Mouse (Mus musculus) liver, adult (tissue): ENCODE data around the gene Rnaseh2a.

Experiments
- GATA4 ChIP-seq: IDR thresholded peaks from 2 replicates; pipeline ENCODE4 v1.6.1; 2014; ENCODE audit warnings: mild to moderate bottlenecking, low read length; ENCODE audit not compliant: insufficient replicate concordance

Rnaseh2a gene

GRCm38 (mm10) chr8:84952612-84953255, 16.8 kb downstream of the Rnaseh2a start:
- no peak for TF ChIP-seq GATA4

- no peak for TF ChIP-seq GATA4
These were observed 19.8 kb downstream of the Rnaseh2a start for GRCm38 (mm10) chr8:84949753-84950152.

GRCm38 (mm10) chr8:84947241-84947545, 22.4 kb downstream of the Rnaseh2a start:
- no peak for TF ChIP-seq GATA4

GRCm38 (mm10) chr8:84946528-84947240, 22.9 kb downstream of the Rnaseh2a start, which contains the start of gene Rtbdn:
Gene Rtbdn, plus strand, starts transcription at chr8:84946991.
- no peak for TF ChIP-seq GATA4

- TF ChIP-seq GATA4, result no peak
These were observed 23.7 kb downstream of the Rnaseh2a start for GRCm38 (mm10) chr8:84945633-84946527.

GRCm38 (mm10) chr8:84945235-84945632, 24.3 kb downstream of the Rnaseh2a start:
- no peak for TF ChIP-seq GATA4

- no peak for TF ChIP-seq GATA4
These were observed 24.9 kb downstream of the Rnaseh2a start for GRCm38 (mm10) chr8:84944478-84945160.

GRCm38 (mm10) chr8:84943699-84944098, 25.9 kb downstream of the Rnaseh2a start:
- TF ChIP-seq GATA4, result no peak

- TF ChIP-seq GATA4, result no peak
These were observed 31.7 kb downstream of the Rnaseh2a start for GRCm38 (mm10) chr8:84937620-84938485.

- TF ChIP-seq GATA4, result no peak
These were observed 32.5 kb downstream of the Rnaseh2a start, which contains the start of gene Mast1 for GRCm38 (mm10) chr8:84936962-84937546. Gene Mast1, minus strand, starts transcription at chr8:84937359.

GRCm38 (mm10) chr8:84936041-84936961, 33.3 kb downstream of the Rnaseh2a start:
- TF ChIP-seq GATA4, result no peak

GRCm38 (mm10) chr8:84935489-84935888, 34.1 kb downstream of the Rnaseh2a start:
- TF ChIP-seq GATA4, result no peak

- no peak for TF ChIP-seq GATA4
These were observed 34.7 kb downstream of the Rnaseh2a start for GRCm38 (mm10) chr8:84934860-84935259.
